Comparison of ENCODE assay signal across 17 mouse cellular contexts in the genomic region with DNA sequence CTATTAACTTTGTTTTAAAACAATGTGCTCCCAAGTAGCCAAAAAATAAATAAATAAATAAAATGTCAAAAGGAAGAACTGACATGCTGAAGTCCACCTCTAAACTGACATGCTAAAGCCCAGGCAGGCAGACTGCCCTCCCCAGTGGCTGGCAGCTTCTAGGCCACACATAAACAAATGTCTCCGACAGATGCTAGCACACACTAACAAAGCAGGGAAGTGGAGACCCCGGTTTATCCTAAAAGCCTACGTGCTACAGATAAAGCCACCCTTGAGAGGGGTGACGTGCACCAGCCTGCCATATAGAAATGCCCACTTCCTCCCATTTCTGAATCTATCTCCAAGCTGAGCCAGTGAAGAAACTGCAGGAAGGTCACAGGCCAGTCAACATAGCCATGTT.
"Had no signal": no experiment of that assay in that cellular context is flagged by ENCODE, and none has a peak within 500 bp of the region (broad histone marks: within the 10 kb centered on the region; RNA-seq: fewer than 3 reads in every experiment).

No protein-coding gene starts in this region.

- H3K4me2 ChIP-seq: hindbrain, embryonic 15.5 days; liver, embryonic 11.5 days; neural tube, embryonic 15.5 days had no signal

- H3K36me3 ChIP-seq: hindbrain, embryonic 15.5 days; limb, embryonic 10.5 days; neural tube, embryonic 15.5 days had no signal

- H3K4me3 ChIP-seq: hindbrain, embryonic 15.5 days; layer of hippocampus, adult 2 months; left cerebral cortex, adult 2 months; limb, embryonic 10.5 days; myocyte; neural tube, embryonic 15.5 days had no signal

- H3K27me3 ChIP-seq: hindbrain, embryonic 15.5 days; neural tube, embryonic 15.5 days had no signal

- H3K9ac ChIP-seq: hindbrain, embryonic 15.5 days; neural tube, embryonic 15.5 days had no signal

- H3K27ac ChIP-seq: hindbrain, embryonic 15.5 days; layer of hippocampus, adult 2 months; left cerebral cortex, adult 2 months; limb, embryonic 10.5 days; neural tube, embryonic 15.5 days; stomach, postnatal 0 days had no signal

- H3K9me3 ChIP-seq: hindbrain, embryonic 15.5 days; limb, embryonic 10.5 days; neural tube, embryonic 15.5 days had no signal

- H3K4me1 ChIP-seq: hindbrain, embryonic 15.5 days; neural tube, embryonic 15.5 days had no signal

- DNase-seq: kidney, adult 11 months; kidney, adult 9 months; kidney, postnatal 10 days; kidney, postnatal 4 days; midbrain, embryonic 14.5 days; right cerebral cortex, adult 18-20 months; right cerebral cortex, postnatal 25 days; thymus, adult 18-20 months; thymus, postnatal 25 days had no signal
